Mouse (Mus musculus): ENCODE data around the gene Chac1. TPM values are rescaled to one million over a fixed set of nuclear protein-coding genes. Genes with fewer than 3 reads are reported as not detected.

Gene Chac1
- polyA plus RNA-seq, 1 experiment: 2.3 TPM

DNA sequence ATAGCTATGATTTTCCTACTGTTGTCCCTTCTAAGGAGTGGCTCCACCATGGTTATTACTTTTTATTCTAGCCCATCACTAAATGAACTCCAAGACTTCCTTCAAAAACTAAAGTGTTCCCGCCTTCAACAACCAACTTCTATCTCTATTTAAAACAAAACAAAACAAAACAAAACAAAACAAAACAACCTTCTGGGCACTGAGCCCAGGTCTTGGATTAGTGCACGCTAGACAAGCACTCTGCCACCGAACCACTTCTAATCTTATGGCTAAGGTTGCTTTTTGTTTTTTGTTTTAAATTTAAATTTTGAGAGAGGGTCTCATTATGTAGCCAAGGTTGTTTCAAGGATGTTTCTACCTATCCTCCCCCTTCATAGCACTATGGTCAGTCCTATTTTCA, 26.8 kb downstream of the Chac1 start:
- H3K27ac ChIP-seq (replicated peaks; ENCODE audit: low read depth, low read length): no peak overlapping the region

GRCm38 (mm10) chr2:119379455-119379854, 28.4 kb downstream of the Chac1 start:
- Histone ChIP-seq H3K4me1 (ENCODE audit: control insufficient read depth, insufficient read depth, insufficient read length, low read length) (0 out of 2 replicates have a peak, but pooled peaks cover 3% of the 10 kb centered on the region), H3K4me3 (ENCODE audit: insufficient read depth, low read depth, low read length) (no peak overlapping the region), H3K27ac (replicated peaks; ENCODE audit: low read depth, low read length) (no peak overlapping the region)

More for the DNA sequence above, 26.8 kb downstream of the Chac1 start:
- H3K4me3 ChIP-seq (ENCODE audit: insufficient read depth, low read depth, low read length): no peak overlapping the region
- H3K4me1 ChIP-seq (ENCODE audit: control insufficient read depth, insufficient read depth, insufficient read length, low read length): 0 out of 2 replicates have a peak, but pooled peaks cover 3% of the 10 kb centered on the region

DNA sequence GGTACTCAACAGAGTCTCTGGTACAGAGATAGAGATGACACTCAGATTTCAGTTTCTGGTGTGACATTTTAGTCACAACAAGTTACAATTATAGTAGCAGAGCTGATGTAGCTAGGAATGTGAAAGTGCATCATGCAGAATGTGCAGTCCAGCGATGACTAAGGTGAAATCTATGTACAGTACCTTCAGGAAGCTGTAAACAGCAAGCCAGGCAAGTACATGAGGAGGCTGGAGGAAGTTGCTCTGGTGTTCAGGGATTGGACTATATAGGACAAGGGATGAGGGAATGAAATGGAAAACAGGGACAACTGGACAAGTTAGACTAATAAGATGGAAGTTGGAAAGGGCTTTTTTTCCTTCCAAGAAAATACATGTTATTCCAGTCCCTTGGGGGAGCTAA, 37.2 kb downstream of the Chac1 start:
- H3K27ac ChIP-seq (replicated peaks; ENCODE audit: low read depth, low read length): no peak overlapping the region
- H3K4me1 ChIP-seq (ENCODE audit: control insufficient read depth, insufficient read depth, insufficient read length, low read length): no peaks in the 10 kb centered on the region
- no peak overlapping the region for H3K4me3 ChIP-seq (ENCODE audit: insufficient read depth, low read depth, low read length)

DNA sequence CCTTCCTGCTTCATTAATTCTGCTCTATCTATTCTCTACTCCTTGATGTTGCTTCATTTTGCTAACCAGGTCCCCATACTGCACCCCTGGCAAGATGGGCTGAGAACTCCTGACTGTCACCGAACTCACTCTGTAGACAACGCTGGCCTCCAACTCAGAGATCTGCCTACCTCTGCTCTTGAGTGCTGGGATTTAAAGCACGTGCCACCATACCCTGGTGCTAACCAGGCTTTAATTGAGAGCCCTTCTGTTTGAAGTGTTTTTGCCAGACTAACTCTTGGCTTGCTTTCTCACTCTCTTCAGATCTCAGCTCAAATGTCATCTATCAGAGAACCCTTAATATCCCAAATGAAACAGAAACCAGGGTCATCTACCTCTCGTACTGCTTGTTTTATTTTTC, 39.0 kb downstream of the Chac1 start:
- no peak overlapping the region for H3K27ac ChIP-seq (replicated peaks; ENCODE audit: low read depth, low read length)

DNA sequence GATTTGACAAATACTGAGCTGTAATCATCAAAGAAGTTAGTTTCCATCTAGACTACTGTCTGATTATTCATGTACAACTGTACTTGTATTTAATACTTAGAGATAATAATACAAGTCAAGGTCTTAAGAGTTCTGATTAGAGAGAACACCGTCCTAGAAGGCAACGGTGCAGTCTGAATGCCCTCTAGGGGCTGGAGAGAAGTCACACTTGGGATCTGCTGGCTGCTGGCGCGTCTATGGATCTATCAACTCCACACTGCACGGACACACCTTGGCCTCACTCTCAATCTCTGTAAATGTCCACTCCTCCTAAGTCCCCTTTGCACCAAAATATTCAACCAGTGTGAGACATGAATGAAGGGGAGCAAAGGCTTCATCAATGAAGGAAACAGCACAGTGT, 47.2 kb downstream of the Chac1 start:
- no peaks in the 10 kb centered on the region for H3K4me1 ChIP-seq (ENCODE audit: control insufficient read depth, insufficient read depth, insufficient read length, low read length)
- H3K27ac ChIP-seq (replicated peaks; ENCODE audit: low read depth, low read length): no peak overlapping the region
- no peak overlapping the region for H3K4me3 ChIP-seq (ENCODE audit: insufficient read depth, low read depth, low read length)

More for the DNA sequence above, 39.0 kb downstream of the Chac1 start:
- H3K4me3 ChIP-seq (ENCODE audit: insufficient read depth, low read depth, low read length): no peak overlapping the region
- no peaks in the 10 kb centered on the region for H3K4me1 ChIP-seq (ENCODE audit: control insufficient read depth, insufficient read depth, insufficient read length, low read length)

DNA sequence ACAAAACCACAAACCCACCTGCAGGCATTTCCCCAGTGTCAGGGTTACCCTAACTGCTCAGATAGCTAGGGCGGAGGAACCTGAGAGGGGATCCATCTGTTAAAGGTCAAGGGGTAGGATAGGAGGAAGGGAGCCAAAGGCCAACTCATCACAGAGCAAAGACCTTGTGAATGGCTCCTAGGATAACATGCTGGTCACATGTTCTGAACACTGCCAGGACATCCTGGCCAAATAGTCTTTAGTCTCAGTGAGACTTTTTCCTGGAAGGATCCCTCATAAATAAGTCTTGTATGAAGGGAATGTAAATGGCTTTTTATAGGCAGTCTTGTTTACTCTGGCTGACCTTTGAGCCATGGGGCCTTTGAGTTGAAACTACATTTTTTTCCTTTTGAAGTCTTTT, 47.6 kb downstream of the Chac1 start:
- H3K4me1 ChIP-seq (ENCODE audit: control insufficient read depth, insufficient read depth, insufficient read length, low read length): no peaks in the 10 kb centered on the region
- no peak overlapping the region for H3K4me3 ChIP-seq (ENCODE audit: insufficient read depth, low read depth, low read length)
- H3K27ac ChIP-seq (replicated peaks; ENCODE audit: low read depth, low read length): no peak overlapping the region

GRCm38 (mm10) chr2:119399313-119399712, 48.3 kb downstream of the Chac1 start:
- no peak overlapping the region for H3K4me3 ChIP-seq (ENCODE audit: insufficient read depth, low read depth, low read length)
- no peaks in the 10 kb centered on the region for H3K4me1 ChIP-seq (ENCODE audit: control insufficient read depth, insufficient read depth, insufficient read length, low read length)
- no peak overlapping the region for H3K27ac ChIP-seq (replicated peaks; ENCODE audit: low read depth, low read length)

Other genes starting within 250 kb of the Chac1 start
- gene Rad51, start 238.4 kb upstream of the Chac1 start, polyA plus RNA-seq (2012; ENCODE audit: insufficient read depth, insufficient read length, missing spikeins): 0.83 TPM in 1 of 2 replicates, not detected in the other
- gene Rmdn3, start 194.2 kb upstream of the Chac1 start, polyA plus RNA-seq (2012; ENCODE audit: insufficient read depth, insufficient read length, missing spikeins): 124 and 184 TPM in 2 replicates
- gene Gchfr, start 183.5 kb upstream of the Chac1 start, polyA plus RNA-seq (2012; ENCODE audit: insufficient read depth, insufficient read length, missing spikeins): 1.7 and 2.4 TPM in 2 replicates
- not detected in 2 replicates for gene Gm14137, start 176.7 kb upstream of the Chac1 start, polyA plus RNA-seq (2012; ENCODE audit: insufficient read depth, insufficient read length, missing spikeins)
- 16.2 and 21.0 TPM in 2 replicates for gene Zfyve19, start 142.6 kb upstream of the Chac1 start, polyA plus RNA-seq (2012; ENCODE audit: insufficient read depth, insufficient read length, missing spikeins)
- 7.8 and 8.8 TPM in 2 replicates for gene Dnajc17, start 142.4 kb upstream of the Chac1 start, polyA plus RNA-seq (2012; ENCODE audit: insufficient read depth, insufficient read length, missing spikeins)
- gene Ppp1r14d, start 121.3 kb upstream of the Chac1 start, polyA plus RNA-seq (2012; ENCODE audit: insufficient read depth, insufficient read length, missing spikeins): not detected in 2 replicates
- not detected in 2 replicates for gene Spint1, start 113.9 kb upstream of the Chac1 start, polyA plus RNA-seq (2012; ENCODE audit: insufficient read depth, insufficient read length, missing spikeins)
- gene Rhov, start 80.0 kb upstream of the Chac1 start, polyA plus RNA-seq (2012; ENCODE audit: insufficient read depth, insufficient read length, missing spikeins): not detected in 2 replicates
- 3.6 and 4.8 TPM in 2 replicates for gene Vps18, start 62.5 kb upstream of the Chac1 start, polyA plus RNA-seq (2012; ENCODE audit: insufficient read depth, insufficient read length, missing spikeins)
- gene Dll4, start 25.4 kb upstream of the Chac1 start, polyA plus RNA-seq (2012; ENCODE audit: insufficient read depth, insufficient read length, missing spikeins): 3.2 and 5.8 TPM in 2 replicates
- 5.4 and 5.5 TPM in 2 replicates for gene Ino80, start 126.5 kb downstream of the Chac1 start, polyA plus RNA-seq (2012; ENCODE audit: insufficient read depth, insufficient read length, missing spikeins)
- 2.9 and 3.0 TPM in 2 replicates for gene Exd1, start 196.4 kb downstream of the Chac1 start, polyA plus RNA-seq (2012; ENCODE audit: insufficient read depth, insufficient read length, missing spikeins)
- 225 and 269 TPM in 2 replicates for gene Chp1, start 196.5 kb downstream of the Chac1 start, polyA plus RNA-seq (2012; ENCODE audit: insufficient read depth, insufficient read length, missing spikeins)

Measured in brown adipose tissue, adult 24 weeks (tissue).